Mouse (Mus musculus) liver, embryonic 14.5 days (tissue): ENCODE results near the gene Gm10318. TPM values are rescaled to one million over a fixed set of nuclear protein-coding genes. Genes with fewer than 3 reads are reported as not detected.

Source experiments
- ATAC-seq: fragments of 200-750 bp; cut with Nextera tagmentation; 2 replicates; pipeline ENCODE4 v1.8.0; 2017; ENCODE audit warnings: moderate number of reproducible peaks, mild to moderate bottlenecking, moderate library complexity; ENCODE audit not compliant: insufficient read depth
- DNase-seq, 3 experiments: peaks; one replicate each; pipeline ENCODE4 v3.0.0-alpha.2; 2012 to 2013; ENCODE audit warnings: low read depth in 3 of 3, low spot score in 3 of 3
- H3K27ac ChIP-seq: fragments of 300-500 bp; sonication (generic); 2 replicates; pipeline ENCODE4 v1.5.1; 2014; ENCODE audit warnings: moderate library complexity, mild to moderate bottlenecking, control low read depth, inconsistent platforms
- H3K27me3 ChIP-seq: fragments of 300-500 bp; sonication (generic); 2 replicates; pipeline ENCODE4 v1.6.1; 2014; ENCODE audit warnings: mild to moderate bottlenecking, low read length, moderate library complexity; ENCODE audit not compliant: control insufficient read depth, insufficient read depth
- H3K36me3 ChIP-seq: fragments of 300-500 bp; sonication (generic); replicated peaks from 2 replicates; pipeline ENCODE4 v1.6.1; 2014; ENCODE audit warnings: low read depth; ENCODE audit not compliant: control insufficient read depth, insufficient read depth
- H3K4me1 ChIP-seq, 2 experiments: fragments of 200-500 bp in 1 of 2; fragments of 300-500 bp in 1 of 2; sonication (generic) in 1 of 2; replicated peaks; 2 replicates each; pipeline ENCODE4 v1.6.1; 2012 to 2014; ENCODE audit warnings: antibody characterized with exemption in 1 of 2, inconsistent platforms in 1 of 2, low read length in 1 of 2; ENCODE audit not compliant: control insufficient read depth in 2 of 2, insufficient read depth in 2 of 2
- H3K4me2 ChIP-seq: fragments of 300-500 bp; sonication (generic); 2 replicates; pipeline ENCODE4 v1.6.1; 2014; ENCODE audit warnings: low read depth, mild to moderate bottlenecking, control low read depth, moderate library complexity
- H3K4me3 ChIP-seq, 2 experiments: fragments of 200-500 bp in 1 of 2; fragments of 300-500 bp in 1 of 2; sonication (generic) in 1 of 2; 2 replicates each; pipeline ENCODE4 v1.5.1; 2012 to 2014; ENCODE audit warnings: low read depth in 2 of 2, low read length in 2 of 2, mild to moderate bottlenecking in 2 of 2, control low read depth in 1 of 2, inconsistent platforms in 1 of 2, moderate library complexity in 1 of 2; ENCODE audit not compliant: insufficient read depth in 1 of 2
- H3K9ac ChIP-seq: fragments of 300-500 bp; sonication (generic); replicated peaks from 2 replicates; pipeline ENCODE4 v1.6.1; 2014; ENCODE audit warnings: mild to moderate bottlenecking, control low read depth, moderate library complexity
- H3K9me3 ChIP-seq: fragments of 300-500 bp; sonication (generic); 2 replicates; pipeline ENCODE4 v1.6.1; 2016; ENCODE audit warnings: low read length, mixed read lengths; ENCODE audit not compliant: control insufficient read depth
- CTCF ChIP-seq: IDR thresholded peaks from 2 replicates; pipeline ENCODE4 v1.5.1; 2016; ENCODE audit warnings: antibody characterized with exemption, low read depth, control low read depth
- EP300 ChIP-seq: IDR thresholded peaks from 2 replicates; pipeline ENCODE4 v1.6.1; 2016; ENCODE audit warnings: antibody characterized with exemption, low read depth
- WGBS: fragments of 180-500 bp; shearing (Covaris S2); extraction: QIAGEN DNeasy Blood & Tissue Kit; methylation state at CpG from one replicate; pipeline ENCODE4 v1.1.7; 2014; ENCODE audit not compliant: insufficient replicate concordance; 5-methylcytosine and 5-hydroxymethylcytosine counted together
- polyA plus RNA-seq, 2 experiments: library from polyadenylated mRNA; depleted of rRNA in 1 of 2; stranded (reverse) in 1 of 2; unstranded in 1 of 2; fragments of >200 nt; fragmentation: Nextera tagmentation in 1 of 2; extraction: Ambion mirVana in 1 of 2; gene quantifications; 2 replicates each; pipeline versions ENCODE4 v1.2.1 to v1.2.3; 2012 to 2014

Gm10318 gene
- polyA plus RNA-seq (2012; rRNA removed) (not detected in 2 replicates), polyA plus RNA-seq (2014; fragmentation: Nextera tagmentation; extraction: Ambion mirVana) (not detected in 2 replicates)

- no peak within 1 kb of the TSS for H3K9ac ChIP-seq
- no peak for ATAC-seq
- 50% methylated on average over 9 of the region's 9 CpGs for WGBS
Observed at GRCm38 (mm10) chr10:77852559-77852958, at the start of gene Gm10318. Gm10318 (plus strand) TSS chr10:77852859.

GRCm38 (mm10) chr10:77804095-77804494 is 48.6 kb upstream of the Gm10318 start:
- no peak for DNase-seq
- no peaks in the 10 kb centered on the region for H3K9me3 ChIP-seq
- no peaks in the 10 kb centered on the region for H3K27me3 ChIP-seq
- H3K27ac ChIP-seq = no peak overlapping the region
- no peaks in the 10 kb centered on the region for H3K4me1 ChIP-seq
- ATAC-seq = no peak
- H3K4me3 ChIP-seq = no peak overlapping the region
- WGBS = 40% methylated on average over 3 of the region's 3 CpGs
- H3K36me3 ChIP-seq = no peaks in the 10 kb centered on the region
- TF ChIP-seq CTCF = no peak
- TF ChIP-seq EP300 = no peak
- H3K4me2 ChIP-seq = no peak overlapping the region
- no peak overlapping the region for H3K9ac ChIP-seq

More at GRCm38 (mm10) chr10:77852559-77852958, at the start of gene Gm10318:
- no peak within 1 kb of the TSS for H3K4me2 ChIP-seq
- H3K36me3 ChIP-seq = no peaks in the 10 kb centered on the region
- no peak within 1 kb of the TSS for H3K27ac ChIP-seq
- H3K4me3 ChIP-seq = no peak within 1 kb of the TSS
- TF ChIP-seq CTCF = no peak
- no peak for DNase-seq
- H3K9me3 ChIP-seq = no peaks in the 10 kb centered on the region
- H3K4me1 ChIP-seq = no peaks in the 10 kb centered on the region
- H3K27me3 ChIP-seq = no peaks in the 10 kb centered on the region

- TF ChIP-seq EP300 = no peak
- no peak for TF ChIP-seq CTCF
- Histone ChIP-seq H3K9ac (no peak within 1 kb of the TSS), H3K4me2 (no peak within 1 kb of the TSS), H3K4me3 (no peak within 1 kb of the TSS), H3K4me1 (no peaks in the 10 kb centered on the region), H3K9me3 (no peaks in the 10 kb centered on the region), H3K27me3 (no peaks in the 10 kb centered on the region), H3K27ac (no peak within 1 kb of the TSS), H3K36me3 (no peaks in the 10 kb centered on the region)
- 59% methylated on average over 5 of the region's 5 CpGs for WGBS
- DNase-seq (no peak), ATAC-seq (no peak)
Observed at GRCm38 (mm10) chr10:77811743-77812142, 40.9 kb upstream of the Gm10318 start, which contains the start of gene Gm9507. Gm9507 (minus strand) TSS chr10:77811843.

GRCm38 (mm10) chr10:77814382-77814781 is 38.3 kb upstream of the Gm10318 start, which contains the start of gene Gm2696:
Gm2696 (plus strand) TSS chr10:77814682.
- ATAC-seq (no peak), DNase-seq (no peak)
- no peak within 1 kb of the TSS for H3K27ac ChIP-seq
- no peaks in the 10 kb centered on the region for H3K9me3 ChIP-seq
- H3K4me2 ChIP-seq = no peak within 1 kb of the TSS
- H3K36me3 ChIP-seq = no peaks in the 10 kb centered on the region
- 34% methylated on average over 4 of the region's 4 CpGs for WGBS
- no peak within 1 kb of the TSS for H3K9ac ChIP-seq
- TF ChIP-seq CTCF (no peak), EP300 (no peak)
- no peak within 1 kb of the TSS for H3K4me3 ChIP-seq
- no peaks in the 10 kb centered on the region for H3K27me3 ChIP-seq
- H3K4me1 ChIP-seq = no peaks in the 10 kb centered on the region

- Histone ChIP-seq H3K27me3 (no peaks in the 10 kb centered on the region), H3K36me3 (no peaks in the 10 kb centered on the region), H3K9me3 (no peaks in the 10 kb centered on the region), H3K27ac (no peak overlapping the region), H3K4me3 (no peak overlapping the region), H3K4me1 (no peaks in the 10 kb centered on the region), H3K9ac (no peak overlapping the region), H3K4me2 (no peak overlapping the region)
- TF ChIP-seq EP300 = no peak
- peak; percentile 75 for TF ChIP-seq CTCF
- ATAC-seq (no peak), DNase-seq (no peak)
- 17% methylated on average over 5 of the region's 5 CpGs for WGBS
Observed at GRCm38 (mm10) chr10:77815514-77815913, 37.1 kb upstream of the Gm10318 start.
